ENCODE assay signal across 20 mouse cellular contexts in the genomic region with DNA sequence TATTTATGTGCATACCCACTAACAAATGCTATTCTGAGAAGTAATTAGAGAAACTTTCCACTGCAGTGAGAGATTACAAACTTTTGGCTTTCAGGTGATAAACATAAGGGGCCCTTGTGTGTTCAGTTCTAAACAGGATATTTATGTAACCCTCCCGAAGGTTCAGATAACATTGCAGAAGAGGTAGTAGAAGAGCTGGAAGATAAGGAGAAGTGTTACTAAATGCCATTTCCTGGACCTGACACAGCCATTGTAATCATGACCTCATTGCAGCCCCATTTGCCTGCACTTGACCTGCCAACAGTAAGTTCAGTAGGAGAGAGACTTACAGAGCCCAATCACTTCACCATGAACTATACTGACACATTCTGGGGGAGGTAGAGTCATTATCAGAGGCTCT.
A peak's percentile ranks its signal among the peaks of the same experiment; 100 is the strongest.
DNase-seq lines count a peak whose midpoint lies in the region; ATAC-seq lines count a peak whose summit lies in the region.
"Had no signal": no experiment of that assay in that cellular context is flagged by ENCODE, and none has a peak within 500 bp of the region (broad histone marks: within the 10 kb centered on the region; RNA-seq: fewer than 3 reads in every experiment).

No protein-coding gene starts in this region.

- H3K27ac ChIP-seq in heart, embryonic 12.5 days (ENCODE audit: poor library complexity, severe bottlenecking): peak overlapping the region; percentile 76
- peak overlapping the region; percentile 63 for H3K27ac ChIP-seq in heart, embryonic 15.5 days
- H3K27ac ChIP-seq: embryonic facial prominence, embryonic 10.5 days; forebrain, embryonic 13.5 days; gastrocnemius, adult 2 months; hindbrain, embryonic 12.5 days had no signal

- no peaks in the 10 kb centered on the region for H3K27me3 ChIP-seq in heart, embryonic 12.5 days (replicated peaks)
- no peaks in the 10 kb centered on the region for H3K27me3 ChIP-seq in heart, embryonic 15.5 days
- H3K27me3 ChIP-seq: forebrain, embryonic 13.5 days; hindbrain, embryonic 12.5 days had no signal

- no peak overlapping the region for H3K4me3 ChIP-seq in heart, embryonic 12.5 days
- H3K4me3 ChIP-seq in heart, embryonic 15.5 days: no peak overlapping the region
- H3K4me3 ChIP-seq: embryonic facial prominence, embryonic 10.5 days; forebrain, embryonic 13.5 days; gastrocnemius, adult 2 months; hindbrain, embryonic 12.5 days had no signal

- H3K36me3 ChIP-seq in heart, embryonic 12.5 days: no peaks in the 10 kb centered on the region
- H3K36me3 ChIP-seq in heart, embryonic 15.5 days: no peaks in the 10 kb centered on the region
- H3K36me3 ChIP-seq: embryonic facial prominence, embryonic 10.5 days; hindbrain, embryonic 12.5 days had no signal

- peaks cover 6% of the 10 kb centered on the region; the same call in 1 of the 2 replicates for H3K4me1 ChIP-seq in heart, embryonic 12.5 days (replicated peaks)
- peaks cover 4% of the 10 kb centered on the region; the same call in 1 of the 2 replicates for H3K4me1 ChIP-seq in heart, embryonic 15.5 days (replicated peaks)
- H3K4me1 ChIP-seq: embryonic facial prominence, embryonic 10.5 days; forebrain, embryonic 13.5 days; hindbrain, embryonic 12.5 days had no signal

- no peak overlapping the region for H3K9ac ChIP-seq in heart, embryonic 12.5 days
- no peak overlapping the region for H3K9ac ChIP-seq in heart, embryonic 15.5 days
- H3K9ac ChIP-seq: forebrain, embryonic 13.5 days; forebrain, postnatal 0 days; hindbrain, embryonic 12.5 days had no signal

- peak; percentile 8 to 11 for DNase-seq in heart, adult 9 months (ENCODE audit: low spot score in 2 of 2)
- DNase-seq in heart, adult 11 months: no peak
- DNase-seq in T-cell, adult 2 months (ENCODE audit: low spot score): no peak
- no peak for DNase-seq in left cerebral cortex, adult 11 months (ENCODE audit: low spot score)
- DNase-seq in cerebellum, adult 11 months: no peak
- DNase-seq: adrenal gland, postnatal 14 days; cerebellum, adult 18-20 months; cerebellum, adult 9-11 months; forebrain, postnatal 0 days; gastrocnemius, adult 2 months; gastrocnemius, postnatal 25 days; kidney, adult 8-10 months had no signal

- peak; percentile 75 for ATAC-seq in heart, embryonic 12.5 days (ENCODE audit: insufficient number of reproducible peaks, low FRiP score)
- ATAC-seq in heart, embryonic 15.5 days (replicated peaks; ENCODE audit: insufficient number of reproducible peaks, insufficient read depth, low FRiP score, low read depth): 0 out of 2 replicates have a peak, but pooled peaks have one; percentile 31
- ATAC-seq: forebrain, embryonic 13.5 days; forebrain, postnatal 0 days; hindbrain, embryonic 16.5 days; inflammation-experienced regulatory T-cells, adult 6 months; intestine, postnatal 0 days had no signal

- 13% methylated on average over 1 of the region's 1 CpGs for WGBS in heart, embryonic 12.5 days
- 16% methylated on average over 1 of the region's 1 CpGs for WGBS in heart, embryonic 15.5 days

- H3K9me3 ChIP-seq in heart, embryonic 12.5 days (replicated peaks): no peaks in the 10 kb centered on the region
- H3K9me3 ChIP-seq in heart, embryonic 15.5 days (replicated peaks): no peaks in the 10 kb centered on the region
- H3K9me3 ChIP-seq: embryonic facial prominence, embryonic 10.5 days; forebrain, embryonic 13.5 days; hindbrain, embryonic 12.5 days had no signal

- H3K4me2 ChIP-seq in heart, embryonic 12.5 days: no peak overlapping the region
- no peak overlapping the region for H3K4me2 ChIP-seq in heart, embryonic 15.5 days
- H3K4me2 ChIP-seq: forebrain, embryonic 13.5 days; hindbrain, embryonic 12.5 days had no signal

Comparison
In these comparisons a context has a peak if more than half of its experiments do, and no peak if none do; other contexts are left out.
1. DNase-seq: peak in heart, adult 9 months (2 of 2); none in heart, adult 11 months (single experiment), T-cell, adult 2 months (single experiment), left cerebral cortex, adult 11 months (single experiment) and cerebellum, adult 11 months (single experiment).